Mouse (Mus musculus): ENCODE measurements around the gene Gatb. TPM values are rescaled to one million over a fixed set of nuclear protein-coding genes. Genes with fewer than 3 reads are reported as not detected.
"Not testable (repeated sequence)": the region's sequence is repeated elsewhere in the genome, so short reads cannot be mapped to it uniquely, and the experiment has no call there.

Gene Gatb
- 10 to 100 TPM; 19.7 to 21.2 TPM for total RNA-seq (2021)
- long read RNA-seq, experiment 1, transcript Gatb-204 (13 exons, 3,469 nt), result major isoform, 29 of 37 reads
- long read RNA-seq, experiment 1, partial matches to known transcripts, result 0 of 37 reads
- long read RNA-seq, experiment 1, other reads (novel, unspliced or antisense), result 8 of 37 reads
- long read RNA-seq, experiment 2, transcript Gatb-204 (13 exons, 3,469 nt), result major isoform, 17 of 31 reads
- long read RNA-seq, experiment 2, partial matches to known transcripts, result 3 of 31 reads
- long read RNA-seq, experiment 2, other reads (novel, unspliced or antisense), result 11 of 31 reads

- intact Hi-C loops (cut with DNase I), result loop anchor here (5.0 to 10.0 kb wide), 3 partner anchors 197 to 561 kb away; no protein-coding TSS in a partner anchor
- peak; percentile 99 to 100 for DNase-seq (ENCODE audit: low spot score in 2 of 2)
Measured at GRCm38 (mm10) chr3:85573864-85574830, at the start of gene Gatb. Gene Gatb, plus strand, starts transcription at chr3:85574119.

GRCm38 (mm10) chr3:85530601-85531161 lies 43.2 kb upstream of the Gatb start:
- peak; percentile 37 to 67 for DNase-seq (ENCODE audit: low spot score in 2 of 2)

GRCm38 (mm10) chr3:85532376-85532775 lies 41.5 kb upstream of the Gatb start:
- intact Hi-C loops (cut with DNase I), result loop anchor here (5.0 kb wide), 1 partner anchor 165 kb away; no protein-coding TSS in a partner anchor

More at GRCm38 (mm10) chr3:85530601-85531161, 43.2 kb upstream of the Gatb start:
- intact Hi-C loops (cut with DNase I), result loop anchor here (5.0 kb wide), 1 partner anchor 163 kb away; no protein-coding TSS in a partner anchor

GRCm38 (mm10) chr3:85535042-85535441 lies 38.9 kb upstream of the Gatb start:
- intact Hi-C loops (cut with DNase I), result no loop called here
- DNase-seq (ENCODE audit: low spot score in 2 of 2), result no peak

More at GRCm38 (mm10) chr3:85532376-85532775, 41.5 kb upstream of the Gatb start:
- DNase-seq (ENCODE audit: low spot score in 2 of 2), result no peak

- no peak for DNase-seq (ENCODE audit: low spot score in 2 of 2)
- intact Hi-C loops (cut with DNase I), result no loop called here
Measured at GRCm38 (mm10) chr3:85535621-85536520, 38.0 kb upstream of the Gatb start.

GRCm38 (mm10) chr3:85542765-85543164 lies 31.2 kb upstream of the Gatb start:
- intact Hi-C loops (cut with DNase I), result no loop called here
- no peak for DNase-seq (ENCODE audit: low spot score in 2 of 2)

GRCm38 (mm10) chr3:85543652-85544051 lies 30.3 kb upstream of the Gatb start:
- intact Hi-C loops (cut with DNase I), result no loop called here
- DNase-seq (ENCODE audit: low spot score in 2 of 2), result no peak

- intact Hi-C loops (cut with DNase I), result no loop called here
- no peak for DNase-seq (ENCODE audit: low spot score in 2 of 2)
Measured at GRCm38 (mm10) chr3:85550312-85550711, 23.6 kb upstream of the Gatb start.

GRCm38 (mm10) chr3:85551352-85551751 lies 22.6 kb upstream of the Gatb start:
- DNase-seq (ENCODE audit: low spot score in 2 of 2), result peak; percentile 34 to 58
- intact Hi-C loops (cut with DNase I), result no loop called here

GRCm38 (mm10) chr3:85553731-85554277 lies 20.1 kb upstream of the Gatb start:
- intact Hi-C loops (cut with DNase I), result no loop called here
- DNase-seq (ENCODE audit: low spot score in 2 of 2), result peak in 1 of 2 experiments; percentile 65

GRCm38 (mm10) chr3:85564603-85565002 lies 9.3 kb upstream of the Gatb start:
- intact Hi-C loops (cut with DNase I), result loop anchor here (2.0 kb wide), 1 partner anchor 626 kb away; no protein-coding TSS in a partner anchor
- DNase-seq (ENCODE audit: low spot score in 2 of 2), result no peak

GRCm38 (mm10) chr3:85571276-85571675 lies 2.6 kb upstream of the Gatb start:
- peak; percentile 78 to 94 for DNase-seq (ENCODE audit: low spot score in 2 of 2)
- intact Hi-C loops (cut with DNase I), result loop anchor here (5.0 to 10.0 kb wide), 3 partner anchors 194 to 564 kb away; no protein-coding TSS in a partner anchor

- intact Hi-C loops (cut with DNase I), result loop anchor here (5.0 to 10.0 kb wide), 3 partner anchors 195 to 562 kb away; no protein-coding TSS in a partner anchor
- DNase-seq (ENCODE audit: low spot score in 2 of 2), result not testable (repeated sequence)
Measured at GRCm38 (mm10) chr3:85572502-85572901, 1.4 kb upstream of the Gatb start.

GRCm38 (mm10) chr3:85573216-85573863 lies 579 bp upstream of the Gatb start:
- DNase-seq (ENCODE audit: low spot score in 2 of 2), result no peak
- intact Hi-C loops (cut with DNase I), result loop anchor here (5.0 to 10.0 kb wide), 3 partner anchors 196 to 561 kb away; no protein-coding TSS in a partner anchor

GRCm38 (mm10) chr3:85582726-85583125 lies 8.8 kb downstream of the Gatb start:
- intact Hi-C loops (cut with DNase I), result no loop called here
- DNase-seq (ENCODE audit: low spot score in 2 of 2), result no peak

GRCm38 (mm10) chr3:85583194-85583593 lies 9.3 kb downstream of the Gatb start:
- DNase-seq (ENCODE audit: low spot score in 2 of 2), result no peak
- intact Hi-C loops (cut with DNase I), result no loop called here

- no peak for DNase-seq (ENCODE audit: low spot score in 2 of 2)
- intact Hi-C loops (cut with DNase I), result no loop called here
Measured at GRCm38 (mm10) chr3:85584966-85585365, 11.0 kb downstream of the Gatb start.

GRCm38 (mm10) chr3:85588701-85589100 lies 14.8 kb downstream of the Gatb start:
- no peak for DNase-seq (ENCODE audit: low spot score in 2 of 2)
- intact Hi-C loops (cut with DNase I), result no loop called here

Measured in left cerebral cortex, postnatal 14 days (tissue).